Mouse (Mus musculus): ENCODE results near the gene 2210418O10Rik. TPM values are rescaled to one million over a fixed set of nuclear protein-coding genes. Genes with fewer than 3 reads are reported as not detected.

The 2210418O10Rik gene
- 1 to 10 TPM; 1.3 to 3.4 TPM for total RNA-seq (2023)

GRCm38 (mm10) chr2:176226269-176226668 is at the start of gene 2210418O10Rik:
Gene 2210418O10Rik, plus strand, starts transcription at chr2:176226569.

Other genes starting within 250 kb of the 2210418O10Rik start
- gene Gm2004, start 76.7 kb upstream of the 2210418O10Rik start, total RNA-seq (2023), result 1 to 10 TPM in 1 of 2 experiments, not detected in 1; 2.4 TPM
- gene Gm11009, start 92.9 kb downstream of the 2210418O10Rik start, total RNA-seq (2023), result not detected
- 1 to 10 TPM; 4.8 to 8.5 TPM for gene Gm14435, start 197.0 kb downstream of the 2210418O10Rik start, total RNA-seq (2023)